Mouse (Mus musculus) ES-E14 (cell line): ENCODE results near the gene Tmem9. TPM values are rescaled to one million over a fixed set of nuclear protein-coding genes. Genes with fewer than 3 reads are reported as not detected.
A peak's percentile ranks its signal among the peaks of the same experiment; 100 is the strongest.

ENCODE experiments used
- DNase-seq: peaks from one replicate; pipeline ENCODE4 v3.0.0-alpha.2; 2013; ENCODE audit warnings: low read depth, low spot score
- H3K27ac ChIP-seq: 2 replicates; pipeline ENCODE4 v1.5.1; 2012; ENCODE audit warnings: low read depth, mild to moderate bottlenecking, low read length, moderate library complexity, mixed read lengths; ENCODE audit not compliant: poor library complexity, insufficient read depth, severe bottlenecking
- H3K36me3 ChIP-seq: 2 replicates; pipeline ENCODE4 v1.6.1; 2012; ENCODE audit warnings: mild to moderate bottlenecking, low read length, moderate library complexity, mixed read lengths; ENCODE audit not compliant: control insufficient read depth, poor library complexity, insufficient read depth, severe bottlenecking
- H3K4me1 ChIP-seq, 2 experiments: fragments of 150-350 bp in 1 of 2; sonication (generic) in 1 of 2; 2 replicates each; pipeline ENCODE4 v1.6.1; 2012; ENCODE audit warnings: low read length in 2 of 2, mild to moderate bottlenecking in 1 of 2, mixed read lengths in 1 of 2; ENCODE audit not compliant: control insufficient read depth in 2 of 2, insufficient read depth in 2 of 2, poor library complexity in 1 of 2
- H3K4me3 ChIP-seq, 2 experiments: fragments of 150-350 bp in 1 of 2; sonication (generic) in 1 of 2; 2 replicates each; pipeline ENCODE4 v1.5.1; 2012; ENCODE audit warnings: low read length in 2 of 2, low read depth in 1 of 2, mild to moderate bottlenecking in 1 of 2, mixed read lengths in 1 of 2; ENCODE audit not compliant: insufficient read depth in 1 of 2, poor library complexity in 1 of 2, severe bottlenecking in 1 of 2
- H3K9ac ChIP-seq: 2 replicates; pipeline ENCODE4 v1.6.1; 2012; ENCODE audit warnings: low read depth, mild to moderate bottlenecking, low read length, mixed read lengths; ENCODE audit not compliant: poor library complexity, insufficient read depth, severe bottlenecking
- H3K9me3 ChIP-seq: fragments of 150-350 bp; sonication (generic); 2 replicates; pipeline ENCODE4 v1.6.1; 2012; ENCODE audit warnings: low read depth, mild to moderate bottlenecking, low read length; ENCODE audit not compliant: control insufficient read depth, insufficient read depth
- CHD2 ChIP-seq: IDR thresholded peaks from 2 replicates; pipeline ENCODE4 v1.6.1; 2014; ENCODE audit warnings: mild to moderate bottlenecking, low read depth, low read length, inconsistent platforms
- HCFC1 ChIP-seq: IDR thresholded peaks from 2 replicates; pipeline ENCODE4 v1.6.1; 2012; ENCODE audit warnings: low read length, inconsistent platforms, borderline replicate concordance; ENCODE audit not compliant: insufficient read depth
- MAFK ChIP-seq: IDR thresholded peaks from 2 replicates; pipeline ENCODE4 v1.6.1; 2014; ENCODE audit warnings: mild to moderate bottlenecking, low read depth, low read length, inconsistent platforms; ENCODE audit not compliant: insufficient read depth
- ZC3H11A ChIP-seq: IDR thresholded peaks from 2 replicates; pipeline ENCODE4 v1.6.1; 2012; ENCODE audit warnings: low read depth, mild to moderate bottlenecking, inconsistent platforms, low read length, borderline replicate concordance
- ZNF384 ChIP-seq: IDR thresholded peaks from 2 replicates; pipeline ENCODE4 v1.6.1; 2012; ENCODE audit warnings: low read depth, low read length, inconsistent platforms
- in situ Hi-C, 2 experiments: fragments of 600-800 bp; cut with MboI; formaldehyde crosslinking; loops; one replicate each; pipeline ENCODE4 v1.15.1; 2025; ENCODE audit warnings: low sequenced_read_pairs in 2 of 2, inconsistent platforms in 1 of 2; ENCODE audit not compliant: unreplicated experiment in 2 of 2
- total RNA-seq: library from RNA; depleted of rRNA; stranded (reverse); fragments of 300-350 nt; gene quantifications from 2 replicates; pipeline ENCODE4 v1.2.3, GENCODE M21; 2012

Tmem9 gene
- total RNA-seq, 1 experiment = 52.8 TPM

GRCm38 (mm10) chr1:136051013-136051315 is 43.0 kb downstream of the Tmem9 start:
- Histone ChIP-seq H3K4me3 (peak overlapping the region; percentile 52 to 56), H3K9ac (no peak overlapping the region), H3K27ac (no peak overlapping the region), H3K36me3 (no peaks in the 10 kb centered on the region), H3K4me1 (no peaks in the 10 kb centered on the region), H3K9me3 (no peaks in the 10 kb centered on the region)
- no peak for TF ChIP-seq ZNF384
- no peak for TF ChIP-seq CHD2
- no peak for TF ChIP-seq ZC3H11A
- no peak for TF ChIP-seq HCFC1
- TF ChIP-seq MAFK = no peak
- peak; percentile 19 for DNase-seq
- in situ Hi-C loops = no loop called here

- H3K4me3 ChIP-seq = peak overlapping the region; percentile 52 to 56; a peak in 3 of 4 replicates
- no peaks in the 10 kb centered on the region for H3K9me3 ChIP-seq
Measured at GRCm38 (mm10) chr1:136051465-136051864, 43.5 kb downstream of the Tmem9 start.

DNA sequence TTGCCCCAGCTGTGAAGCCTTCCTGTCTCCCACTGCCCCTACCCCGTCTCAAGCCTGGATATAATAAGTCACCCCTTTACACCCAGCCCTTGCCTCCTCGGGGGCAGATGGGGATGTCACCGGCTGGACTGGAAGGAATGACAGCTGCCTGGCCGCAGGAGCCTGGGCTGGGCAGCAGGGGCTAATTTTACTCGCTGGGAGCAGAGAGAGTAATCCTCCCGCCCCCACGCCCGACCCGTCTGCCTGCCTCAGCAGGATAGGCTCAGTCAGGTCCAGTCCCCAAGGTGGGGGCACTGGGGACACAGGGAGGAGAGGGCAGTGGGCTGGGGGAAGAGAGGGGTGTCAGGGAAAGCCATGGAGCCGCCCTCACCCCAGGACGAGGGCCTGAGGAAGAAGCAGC is 44.6 kb downstream of the Tmem9 start, which contains the start of gene Cacna1s:
TSS of gene Cacna1s (plus strand) at position 204 of the 400 bp plus-strand sequence.
- H3K4me1 ChIP-seq = no peaks in the 10 kb centered on the region
- in situ Hi-C loops = no loop called here
- no peaks in the 10 kb centered on the region for H3K36me3 ChIP-seq
- H3K27ac ChIP-seq = no peak within 1 kb of the TSS
- no peak within 1 kb of the TSS for H3K9ac ChIP-seq
- no peak for DNase-seq
- no peak within 1 kb of the TSS for H3K4me3 ChIP-seq
- no peaks in the 10 kb centered on the region for H3K9me3 ChIP-seq
- TF ChIP-seq ZNF384 (no peak), HCFC1 (no peak), ZC3H11A (no peak)

More at GRCm38 (mm10) chr1:136051465-136051864, 43.5 kb downstream of the Tmem9 start:
- Histone ChIP-seq H3K9ac (no peak overlapping the region), H3K4me1 (no peaks in the 10 kb centered on the region), H3K36me3 (no peaks in the 10 kb centered on the region), H3K27ac (no peak overlapping the region)
- TF ChIP-seq ZC3H11A (0 out of 2 replicates have a peak, but pooled peaks have one; percentile 25), HCFC1 (no peak)
- in situ Hi-C loops = no loop called here
- peak; percentile 77 for DNase-seq

DNA sequence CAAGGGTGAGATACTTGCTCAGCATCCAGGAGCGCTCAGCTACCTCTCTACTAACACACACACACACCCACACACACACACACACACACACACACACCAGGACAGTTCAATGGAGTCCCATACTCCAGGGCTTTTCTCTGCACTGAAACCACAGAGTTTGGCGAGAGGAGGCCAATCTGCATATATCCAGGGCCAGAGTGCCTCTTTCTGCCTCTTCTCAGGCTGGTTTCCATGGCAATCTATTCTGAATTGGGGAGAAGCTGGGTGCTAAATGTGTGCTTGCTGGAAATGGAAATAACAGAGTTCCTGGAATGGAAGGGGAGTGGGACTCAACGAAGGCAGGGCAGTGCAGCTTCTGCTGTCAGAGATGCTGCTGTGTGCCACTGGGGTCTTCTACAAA is 47.8 kb downstream of the Tmem9 start:
- DNase-seq = no peak
- Histone ChIP-seq H3K9me3 (no peaks in the 10 kb centered on the region), H3K4me3 (no peak overlapping the region), H3K36me3 (no peaks in the 10 kb centered on the region), H3K9ac (no peak overlapping the region), H3K4me1 (no peaks in the 10 kb centered on the region), H3K27ac (no peak overlapping the region)
- TF ChIP-seq CHD2 (no peak), HCFC1 (no peak), ZNF384 (no peak), MAFK (no peak), ZC3H11A (no peak)
- in situ Hi-C loops = no loop called here

DNA sequence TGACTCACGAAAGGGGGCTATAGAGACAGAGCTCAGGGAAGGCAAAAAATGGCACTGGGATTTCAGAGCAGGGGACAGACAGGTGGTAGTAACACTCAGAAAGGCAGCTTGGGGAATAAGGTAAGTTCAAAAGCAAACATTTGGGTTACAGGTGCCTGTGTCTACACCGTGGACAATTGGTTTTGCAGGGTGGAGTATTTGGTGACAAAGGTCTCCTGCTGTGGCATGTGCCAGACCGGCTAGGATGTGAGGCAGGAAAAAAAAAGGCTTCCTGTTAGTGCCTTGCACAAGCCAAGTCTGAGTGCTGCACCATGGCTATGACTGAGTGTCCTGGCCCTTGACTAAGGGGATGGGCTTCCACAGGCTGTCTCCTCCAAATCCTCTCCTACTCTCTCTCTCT is 50.6 kb downstream of the Tmem9 start:
- Histone ChIP-seq H3K36me3 (no peaks in the 10 kb centered on the region), H3K27ac (no peak overlapping the region), H3K9ac (no peak overlapping the region), H3K4me3 (no peak overlapping the region), H3K4me1 (no peaks in the 10 kb centered on the region), H3K9me3 (no peaks in the 10 kb centered on the region)
- no peak for DNase-seq
- in situ Hi-C loops = no loop called here
- TF ChIP-seq HCFC1 = no peak
- TF ChIP-seq ZNF384 = no peak
- no peak for TF ChIP-seq ZC3H11A
- TF ChIP-seq CHD2 = no peak
- TF ChIP-seq MAFK = no peak
